Mouse (Mus musculus) MEL-GATA-1-ER (cell line): ENCODE data around the gene Gpr132.
"Not testable (repeated sequence)": the region's sequence is repeated elsewhere in the genome, so short reads cannot be mapped to it uniquely, and the experiment has no call there.

Experiments used
- DNase-seq: peaks from one replicate; pipeline ENCODE4 v3.0.0-alpha.2; 2012; ENCODE audit warnings: low read depth; ENCODE audit errors: extremely low read depth

Gene Gpr132

GRCm38 (mm10) chr12:112821974-112822373, 46.1 kb downstream of the Gpr132 start:
- no peak for DNase-seq

DNA sequence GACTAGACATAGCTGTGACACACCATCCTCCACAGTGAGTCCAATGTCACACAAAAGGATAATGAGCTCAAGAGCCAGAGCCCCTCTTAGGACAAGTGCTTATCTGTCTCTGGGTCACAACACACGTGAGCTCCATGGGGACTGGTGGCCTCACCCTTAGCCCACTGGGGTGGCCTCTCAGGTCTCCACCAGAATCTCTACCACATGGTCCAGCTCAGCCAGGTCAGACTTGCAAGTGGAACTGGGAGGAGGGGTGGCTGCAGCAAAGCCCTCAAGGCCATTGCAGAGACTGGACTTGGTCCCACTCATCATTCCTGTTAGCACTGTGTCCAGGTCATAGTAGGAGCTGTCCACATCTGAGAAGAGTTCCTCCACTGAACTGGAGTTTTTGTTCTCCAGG, 46.8 kb downstream of the Gpr132 start:
- DNase-seq, result no peak

- DNase-seq, result no peak
These were observed 47.5 kb downstream of the Gpr132 start for GRCm38 (mm10) chr12:112820401-112820999.

DNA sequence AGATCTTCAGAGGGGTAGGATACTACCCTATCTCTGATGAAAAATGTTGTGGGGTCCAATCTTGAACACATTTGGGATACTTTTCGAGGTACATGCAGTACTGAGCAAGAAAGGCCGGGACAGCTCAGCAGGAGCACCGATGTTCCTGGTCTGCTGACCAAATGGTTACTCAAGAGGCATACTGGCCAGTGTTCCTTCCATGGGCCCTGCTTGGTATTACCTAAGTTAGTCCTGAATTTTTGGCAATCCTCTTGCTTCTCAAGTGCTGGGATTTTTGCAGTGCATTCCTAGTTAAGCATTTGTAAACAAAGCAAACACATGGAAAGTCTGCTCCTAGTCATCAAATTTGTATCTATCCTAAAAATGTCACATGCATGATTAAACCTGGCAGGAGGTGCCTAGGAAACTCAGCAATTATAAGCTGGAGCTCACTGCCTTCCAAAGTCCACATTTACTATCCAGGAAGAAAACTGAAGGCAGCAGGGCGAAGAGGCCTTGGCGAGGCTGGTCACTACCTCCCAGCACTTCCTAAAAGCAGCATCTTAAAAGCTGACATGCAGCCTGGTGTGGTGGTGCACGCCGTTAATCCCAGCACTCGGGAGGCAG, 48.9 kb downstream of the Gpr132 start:
- DNase-seq, result no peak

DNA sequence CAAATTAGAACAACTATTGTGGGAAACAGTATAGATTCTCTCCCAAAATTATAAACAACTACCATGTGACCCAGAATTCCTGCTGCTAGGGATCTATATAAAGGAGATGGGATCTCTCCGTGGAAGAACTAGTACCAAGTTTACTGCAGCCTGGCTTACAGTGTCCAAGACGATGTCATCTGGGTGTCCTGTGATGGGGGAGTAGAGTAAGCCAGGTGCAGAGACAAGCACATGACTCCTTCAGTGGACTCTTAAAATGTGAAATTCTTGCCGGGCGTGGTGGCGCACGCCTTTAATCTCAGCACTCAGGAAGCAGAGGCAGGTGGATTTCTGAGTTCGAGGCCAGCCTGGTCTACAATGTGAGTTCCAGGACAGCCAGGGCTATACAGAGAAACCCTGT, 51.2 kb downstream of the Gpr132 start:
- DNase-seq, result not testable (repeated sequence)

DNA sequence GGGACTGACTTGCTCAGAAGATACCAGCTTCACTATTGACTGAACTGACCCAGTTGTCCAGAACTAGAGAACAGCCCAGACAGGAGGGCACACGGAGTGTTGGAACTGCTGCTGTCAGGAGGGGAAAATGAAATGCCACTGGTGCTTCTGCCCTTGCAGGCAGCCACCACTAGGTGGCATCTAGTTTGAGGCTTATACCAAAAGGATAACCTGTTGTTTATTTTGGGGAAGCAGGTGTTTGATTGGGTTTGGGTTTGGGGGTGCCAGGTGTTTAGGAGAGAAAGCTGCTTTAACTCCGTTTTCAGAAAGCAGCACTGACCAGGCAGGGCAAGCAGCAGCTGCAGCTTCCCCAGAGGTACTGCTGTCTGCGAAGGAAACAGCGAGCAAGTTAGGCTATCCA, 51.7 kb downstream of the Gpr132 start:
- no peak for DNase-seq

DNA sequence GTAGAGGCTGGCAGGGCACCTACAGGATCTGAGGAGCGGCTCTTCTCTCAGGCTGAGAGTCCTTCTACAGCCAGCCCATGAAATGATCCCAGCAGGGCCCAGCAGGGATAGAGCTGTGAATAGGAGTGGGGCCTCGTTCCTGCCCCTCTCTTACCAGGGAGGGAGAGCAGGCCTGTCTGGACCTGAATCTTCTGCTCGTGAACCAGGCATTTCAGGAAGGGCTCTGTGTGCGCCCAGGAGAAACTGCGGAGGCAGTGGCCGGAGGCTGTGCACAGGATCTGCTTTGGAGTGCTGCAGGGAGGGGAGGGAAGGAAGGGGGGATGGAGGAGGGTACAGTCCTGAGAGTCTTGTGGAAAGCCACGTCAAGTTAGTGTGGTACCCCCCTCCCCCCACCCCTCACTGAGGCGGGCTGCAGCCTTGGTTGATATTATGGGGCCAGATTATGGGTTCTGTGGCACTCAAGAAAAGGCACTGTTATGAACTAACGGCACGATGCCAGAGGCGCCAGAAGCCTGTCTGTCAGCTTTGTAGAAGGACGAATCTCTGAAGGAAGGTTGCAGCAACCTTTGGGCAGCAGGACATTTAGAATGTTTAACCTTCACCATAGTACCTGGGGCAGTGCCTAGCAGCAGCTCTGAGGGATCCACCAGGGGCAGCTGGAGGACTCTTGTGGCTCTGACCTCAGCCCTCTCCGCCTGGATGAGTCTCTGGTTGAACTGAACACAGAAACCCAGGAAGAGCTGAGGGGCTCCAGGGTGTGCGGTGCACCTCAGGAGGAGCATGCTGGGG, 53.2 kb downstream of the Gpr132 start:
- DNase-seq, result no peak

DNA sequence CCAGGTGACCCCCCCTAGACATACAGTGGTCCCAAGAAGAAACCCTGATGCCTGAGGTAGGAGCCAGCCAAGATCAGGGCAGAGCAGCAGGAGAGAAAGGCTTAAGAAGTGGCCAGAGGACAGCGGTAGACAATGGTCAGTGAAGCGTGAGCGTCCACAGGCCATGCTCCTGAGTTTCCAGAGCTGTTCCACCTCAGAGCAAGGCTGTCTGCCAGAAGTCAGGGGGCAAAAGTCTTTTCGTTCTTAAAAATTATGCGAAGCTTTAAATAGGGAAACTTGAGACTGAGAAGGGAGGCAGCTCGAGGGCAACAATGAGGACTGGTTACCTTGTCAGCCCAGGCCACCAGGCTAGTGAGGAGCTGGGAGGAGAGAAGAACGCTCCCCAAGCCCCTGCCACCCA, 54.7 kb downstream of the Gpr132 start:
- no peak for DNase-seq

- DNase-seq, result no peak
These were observed 57.7 kb downstream of the Gpr132 start for GRCm38 (mm10) chr12:112810092-112810885.

DNA sequence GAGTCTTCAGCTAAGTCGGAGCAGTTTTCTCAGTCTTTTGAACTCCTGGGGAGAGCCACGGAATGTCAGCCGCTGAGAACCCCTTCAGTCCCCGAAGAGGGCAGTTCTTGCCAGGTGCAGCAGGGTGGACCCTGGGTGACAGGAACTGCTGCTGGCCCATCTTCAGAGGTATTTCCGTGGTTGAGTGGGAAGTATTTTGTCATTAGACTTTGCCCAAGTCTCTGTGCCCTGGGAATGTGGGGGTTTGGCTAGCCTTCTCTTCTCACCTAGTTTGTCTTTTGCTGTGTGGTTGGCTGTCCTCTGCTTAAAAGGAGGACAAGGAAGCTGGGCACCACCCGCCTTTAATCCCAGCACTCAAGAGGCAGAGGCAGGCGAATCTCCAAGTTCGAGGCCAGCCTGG, 58.4 kb downstream of the Gpr132 start:
- DNase-seq, result no peak

DNA sequence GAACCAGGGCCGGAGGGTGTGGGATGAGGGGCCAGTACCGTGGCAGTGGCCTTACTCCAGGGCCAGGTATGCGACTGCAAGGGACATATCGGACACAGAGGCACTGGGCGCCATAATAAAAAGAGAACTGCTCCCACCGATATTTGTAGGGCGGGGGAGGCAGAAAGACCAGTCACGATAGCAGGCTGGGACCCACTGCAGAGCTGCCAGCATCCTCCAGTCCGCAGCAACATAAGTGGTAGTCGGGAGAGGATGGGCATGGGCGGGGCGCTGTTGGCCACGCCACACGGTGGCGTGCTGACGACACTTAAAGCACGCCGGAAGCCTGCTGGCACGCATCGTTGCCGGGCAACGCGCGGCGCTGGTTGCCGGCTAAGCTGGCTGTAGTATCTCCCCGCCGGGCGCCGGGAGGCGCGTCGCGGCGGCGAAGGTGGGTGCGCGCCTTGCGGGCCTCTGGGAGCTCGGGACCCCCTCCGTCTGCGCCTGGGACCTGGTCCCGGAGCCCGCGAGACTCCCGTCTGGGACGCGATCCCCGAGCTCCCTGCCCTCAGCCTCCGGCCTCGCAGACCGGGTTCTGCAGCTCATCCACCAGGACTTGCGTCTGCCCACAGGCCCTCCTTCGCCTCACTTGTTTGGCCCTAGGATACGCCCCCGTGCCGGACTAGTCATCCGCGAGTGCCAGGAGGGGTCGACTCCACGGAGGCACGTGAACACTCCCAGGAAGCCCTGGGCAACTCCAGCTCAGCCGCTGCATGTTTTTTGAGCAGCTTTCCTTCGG, 59.3 kb downstream of the Gpr132 start, which contains the start of gene Clba1:
Gene Clba1, plus strand, starts transcription at position 351 of the 778 bp plus-strand sequence.
- peak; percentile 99 for DNase-seq

DNA sequence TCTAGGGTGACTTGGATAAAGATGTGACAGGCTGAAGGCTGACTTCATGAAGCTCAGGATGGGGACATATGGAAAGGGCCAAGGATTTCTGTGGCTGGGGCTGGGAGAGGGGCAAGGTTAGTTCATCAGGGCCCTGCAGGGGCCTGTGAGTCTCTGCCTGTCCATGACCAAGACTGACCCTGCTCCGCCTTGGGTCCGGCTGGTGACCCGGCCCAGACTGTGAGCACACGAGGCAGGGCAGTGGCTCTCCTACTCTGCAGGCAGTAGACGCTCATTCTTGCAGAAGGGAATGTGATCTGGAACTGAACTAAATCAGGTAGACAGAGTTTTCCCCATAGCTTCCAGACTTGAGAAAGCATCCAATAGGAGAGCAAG, 59.8 kb downstream of the Gpr132 start:
- DNase-seq, result no peak

DNA sequence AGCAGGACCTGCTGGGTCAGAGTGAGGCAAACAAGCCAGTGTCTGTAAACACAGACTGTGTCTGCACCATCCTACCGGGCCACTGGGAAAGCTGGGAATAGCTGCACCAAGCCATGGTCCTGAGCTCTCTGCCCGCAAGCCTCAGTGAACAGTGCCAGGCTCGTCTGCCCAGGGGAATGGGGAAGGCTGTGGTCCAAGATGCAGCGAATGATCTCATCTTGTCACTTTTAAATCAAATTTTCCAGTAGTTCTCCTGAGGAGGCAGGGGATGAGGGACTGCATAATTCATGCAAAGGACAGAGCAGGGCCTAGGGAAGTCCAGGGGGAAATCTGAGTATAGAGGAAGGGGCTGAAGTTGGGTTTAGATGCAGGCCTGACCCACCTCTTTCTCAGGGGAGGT, 60.2 kb downstream of the Gpr132 start:
- DNase-seq, result no peak

- no peak for DNase-seq
These were observed 62.0 kb downstream of the Gpr132 start for GRCm38 (mm10) chr12:112806044-112806443.

GRCm38 (mm10) chr12:112804046-112804445, 64.0 kb downstream of the Gpr132 start:
- no peak for DNase-seq

GRCm38 (mm10) chr12:112802917-112803316, 65.1 kb downstream of the Gpr132 start:
- no peak for DNase-seq

- DNase-seq, result no peak
These were observed 65.9 kb downstream of the Gpr132 start, which contains the start of gene Ahnak2 for GRCm38 (mm10) chr12:112801864-112802846. Gene Ahnak2 (minus strand): TSS chr12:112802657.
